Mouse (Mus musculus) small intestine, adult 2 months (tissue): ENCODE measurements around the gene Leng1.

ENCODE experiments used
- CTCF ChIP-seq: fragments of 200-500 bp; IDR thresholded peaks from 2 replicates; pipeline ENCODE4 v1.5.1; 2012; ENCODE audit warnings: low read depth, mild to moderate bottlenecking, control low read depth, inconsistent platforms, low read length, moderate library complexity, mixed read lengths; ENCODE audit not compliant: insufficient replicate concordance, insufficient read length; ENCODE audit errors: extremely low read depth
- POLR2A ChIP-seq: fragments of 200-500 bp; IDR thresholded peaks from 2 replicates; pipeline ENCODE4 v1.6.1; 2012; ENCODE audit warnings: low read depth, mild to moderate bottlenecking, control low read depth, inconsistent platforms, low read length, moderate library complexity

- no peak for TF ChIP-seq CTCF
- no peak for TF ChIP-seq POLR2A
Observed at GRCm38 (mm10) chr7:3694076-3694948, 28.7 kb upstream of the Leng1 start.
